Mouse (Mus musculus) kidney, postnatal 25 days (tissue): ENCODE measurements around the gene Rpl29.

ENCODE experiments used
- DNase-seq, 2 experiments: peaks; one replicate each; pipeline ENCODE4 v3.0.0; 2021; ENCODE audit warnings: mixed read lengths in 2 of 2

Gene Rpl29

DNA sequence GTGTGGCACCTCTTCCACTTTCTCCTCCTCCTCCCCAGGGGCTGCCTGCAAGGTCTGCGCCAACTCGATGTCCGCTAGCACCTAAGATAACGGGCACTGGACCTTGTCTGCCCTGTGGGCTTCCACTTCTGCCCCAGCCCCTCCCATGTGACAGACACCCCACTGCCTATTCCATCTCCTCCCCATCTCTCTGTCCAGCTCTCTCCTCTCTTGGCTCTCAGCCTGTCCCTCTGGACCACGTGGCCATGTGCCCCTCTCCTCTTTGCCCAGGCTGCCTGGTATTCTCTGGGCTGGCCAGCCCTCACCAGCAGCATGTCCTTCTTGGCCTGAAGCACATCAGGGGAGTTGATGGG is 44.5 kb downstream of the Rpl29 start:
- DNase-seq = no peak

DNA sequence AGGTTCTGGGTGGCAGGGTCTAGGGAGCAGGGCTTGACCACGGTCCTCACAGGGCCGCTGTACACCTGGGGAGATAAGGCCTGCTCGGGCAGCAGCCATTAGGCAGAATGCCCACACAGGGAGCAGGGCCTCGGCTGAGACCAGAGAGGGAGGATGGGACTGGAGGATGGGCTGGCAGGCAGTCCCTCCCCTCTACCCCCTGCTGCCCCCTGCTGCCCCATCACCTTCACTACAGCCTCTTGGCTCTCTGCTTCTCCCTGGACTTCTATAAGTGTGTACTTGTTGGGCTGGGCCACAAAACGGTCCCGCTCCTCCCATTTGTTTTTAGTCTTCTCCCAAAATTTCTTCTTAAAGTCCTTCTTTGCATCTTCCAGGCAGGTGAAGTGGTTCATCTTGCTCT is 45.2 kb downstream of the Rpl29 start:
- peak; percentile 70 to 86 for DNase-seq

DNA sequence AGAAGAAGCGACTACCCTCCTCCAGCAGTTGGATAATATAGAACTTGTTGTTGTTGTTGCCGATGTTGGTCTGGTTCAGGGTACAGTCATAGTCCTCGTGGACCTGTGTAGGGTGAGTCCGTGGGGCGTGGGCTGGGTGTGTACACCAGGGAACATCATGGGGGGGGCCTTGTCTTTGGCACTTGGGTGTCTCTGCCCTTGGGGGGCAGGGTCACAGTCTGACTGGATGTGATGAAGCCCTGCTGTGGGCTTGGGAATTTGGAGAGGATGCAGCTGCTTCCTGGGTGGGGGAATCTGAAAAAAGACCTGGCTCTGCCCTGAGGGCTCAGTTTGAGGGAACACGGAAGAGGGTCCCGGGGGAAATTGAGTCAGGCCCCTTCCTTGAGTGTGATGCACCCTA is 45.8 kb downstream of the Rpl29 start:
- DNase-seq = peak in 1 of 2 experiments; percentile 70

DNA sequence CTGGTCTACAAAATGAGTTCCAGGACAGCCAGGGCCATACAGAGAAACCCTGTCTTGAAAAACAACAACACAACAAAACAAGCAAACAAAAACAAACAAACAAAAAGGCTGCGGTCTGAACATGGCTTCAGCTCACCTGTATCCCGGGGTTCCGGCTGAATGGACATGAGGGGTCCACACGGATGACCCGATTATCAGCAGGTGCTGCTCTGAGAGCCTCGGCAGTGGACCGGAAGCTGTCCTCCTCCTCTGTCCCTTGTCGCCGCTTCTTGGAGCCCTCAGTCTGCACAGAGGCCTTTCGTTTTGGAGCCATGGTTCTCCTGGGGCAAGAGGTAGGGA is 46.4 kb downstream of the Rpl29 start, which contains the start of gene Rrp9:
Gene Rrp9, plus strand, starts transcription at position 301 of the 339 bp plus-strand sequence.
- peak in 1 of 2 experiments; percentile 45 for DNase-seq

DNA sequence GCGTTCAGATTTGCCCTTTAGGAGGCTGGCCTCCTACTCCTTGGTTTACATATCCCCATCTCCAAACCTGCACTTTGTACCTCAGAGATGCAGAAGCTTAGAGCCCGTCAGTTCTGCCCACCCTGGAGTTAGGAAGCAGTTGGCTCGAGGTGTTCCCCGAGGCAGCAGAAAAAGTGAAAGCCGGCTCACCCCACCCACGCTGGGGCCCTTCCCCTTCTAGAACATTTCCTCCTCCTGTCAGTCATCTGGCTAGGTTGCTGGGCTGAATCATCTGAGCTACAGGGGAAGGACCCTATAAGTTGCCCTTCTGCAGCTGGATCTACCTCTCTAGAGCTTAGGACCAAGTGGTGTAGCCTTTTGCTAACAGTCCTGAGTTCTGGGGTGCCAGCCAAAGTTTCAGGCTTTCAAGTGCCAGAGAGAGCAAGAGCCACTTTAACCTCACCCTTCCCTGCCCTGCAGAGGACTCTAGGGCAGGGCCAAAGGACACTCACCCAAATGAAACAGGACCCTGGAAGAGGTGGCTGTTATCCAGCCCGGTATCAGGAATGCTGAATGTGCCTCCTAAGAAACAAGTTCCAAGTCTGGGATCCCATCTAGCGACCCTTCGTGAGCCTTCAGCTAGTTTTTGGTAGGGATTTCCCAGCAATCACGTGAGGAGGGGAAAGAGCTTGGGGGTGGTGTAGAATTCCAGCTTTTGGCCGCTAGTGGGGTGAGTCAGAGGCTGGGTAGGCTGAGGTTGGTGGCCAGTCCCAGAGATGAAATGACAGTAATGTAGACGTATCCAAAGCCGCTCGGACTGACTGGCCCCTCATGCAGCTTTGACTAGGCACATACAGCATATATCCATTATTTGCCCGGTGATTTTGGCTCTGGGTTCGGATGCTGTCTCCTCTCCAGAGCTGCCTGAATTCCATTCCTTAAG is 47.0 kb downstream of the Rpl29 start:
- DNase-seq = peak; percentile 66 to 77

DNA sequence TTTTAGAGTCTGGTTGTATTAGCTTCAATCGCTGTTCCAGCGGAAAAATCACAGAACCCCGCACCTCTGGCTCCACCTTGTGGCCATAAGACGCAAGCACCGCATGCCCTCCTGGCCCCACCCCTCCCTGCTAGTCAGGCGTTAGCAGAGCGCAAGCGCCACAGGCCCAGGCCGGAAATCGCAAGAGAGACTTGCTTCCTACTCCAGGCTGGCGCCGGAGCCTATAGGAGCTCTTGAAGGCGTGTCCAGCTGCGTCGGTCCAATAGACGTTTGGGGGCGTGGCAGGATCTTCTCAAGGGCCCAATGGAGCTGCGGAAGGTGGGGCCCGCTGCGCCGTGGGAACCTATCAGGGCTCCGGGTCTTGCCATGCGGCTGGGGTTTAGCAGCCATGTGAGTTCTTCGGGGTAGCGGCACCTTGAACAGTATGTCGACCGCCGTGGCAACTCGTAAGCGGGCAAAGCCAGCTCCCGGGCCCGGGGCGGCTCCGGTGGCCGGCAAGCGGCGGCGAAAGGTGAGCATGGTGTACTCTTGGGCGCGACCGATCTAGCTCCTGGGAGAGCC is 47.8 kb downstream of the Rpl29 start, which contains the start of gene Parp3:
Gene Parp3, minus strand, starts transcription at position 26 of the 561 bp plus-strand sequence.
- DNase-seq = peak; percentile 100

DNA sequence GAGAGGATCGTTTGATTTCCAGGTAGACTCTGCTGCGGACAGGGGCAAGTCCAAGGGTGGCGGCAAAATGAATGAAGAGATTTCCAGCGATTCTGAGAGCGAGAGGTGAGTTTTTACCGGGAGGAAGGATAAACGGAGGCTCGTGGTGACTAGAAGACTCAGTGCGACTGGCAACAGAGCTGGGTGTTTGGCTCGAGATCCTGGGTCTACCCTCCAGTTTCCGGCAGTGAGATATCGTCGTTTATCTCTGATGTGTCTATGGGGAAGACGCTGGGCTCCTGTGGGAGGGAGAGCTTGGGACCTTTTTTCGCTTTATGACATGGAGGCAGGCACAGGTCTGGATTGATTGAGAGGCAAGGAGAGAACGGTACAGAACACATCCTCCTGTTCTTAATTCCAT is 48.4 kb downstream of the Rpl29 start:
- DNase-seq = no peak

DNA sequence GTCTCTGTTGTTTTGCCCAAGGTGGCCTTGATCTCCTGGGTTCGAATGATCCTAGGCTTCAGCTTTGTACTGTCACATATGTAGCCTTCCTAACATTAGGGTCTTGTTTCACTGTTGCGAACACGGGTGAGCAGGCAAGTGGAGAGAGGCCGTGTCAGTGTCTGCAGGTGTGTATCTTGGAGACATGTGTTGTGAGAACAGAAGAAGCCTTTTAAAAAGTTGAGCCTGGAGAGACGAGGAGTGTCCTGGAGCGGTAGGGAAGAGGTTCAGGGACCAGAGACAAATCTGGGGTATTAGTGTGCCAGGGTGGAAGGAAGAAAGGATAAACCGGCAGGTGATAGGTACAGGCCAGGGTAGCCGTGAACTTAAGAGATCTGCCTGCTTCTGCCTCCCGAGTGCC is 48.8 kb downstream of the Rpl29 start:
- DNase-seq = peak in 1 of 2 experiments; percentile 22

DNA sequence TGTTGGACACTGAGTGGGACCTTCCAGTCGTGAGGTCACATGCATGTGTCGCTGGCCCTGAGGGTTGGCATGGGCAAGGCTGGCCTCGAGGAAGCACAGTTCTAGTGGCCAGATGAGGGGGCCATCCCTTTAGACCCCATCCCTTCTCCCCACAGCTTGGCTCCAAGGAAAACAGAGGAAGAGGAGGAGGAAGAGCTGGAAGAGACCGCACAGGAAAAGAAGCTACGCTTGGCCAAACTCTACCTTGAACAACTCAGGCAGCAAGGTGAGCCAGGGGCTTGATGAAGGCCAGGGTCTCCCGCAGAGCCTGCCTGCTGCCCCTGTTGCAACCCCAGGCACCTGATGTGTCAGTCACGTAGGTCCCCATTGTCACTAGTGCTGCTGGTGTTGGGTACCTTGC is 51.3 kb downstream of the Rpl29 start:
- peak in 1 of 2 experiments; percentile 24 for DNase-seq

DNA sequence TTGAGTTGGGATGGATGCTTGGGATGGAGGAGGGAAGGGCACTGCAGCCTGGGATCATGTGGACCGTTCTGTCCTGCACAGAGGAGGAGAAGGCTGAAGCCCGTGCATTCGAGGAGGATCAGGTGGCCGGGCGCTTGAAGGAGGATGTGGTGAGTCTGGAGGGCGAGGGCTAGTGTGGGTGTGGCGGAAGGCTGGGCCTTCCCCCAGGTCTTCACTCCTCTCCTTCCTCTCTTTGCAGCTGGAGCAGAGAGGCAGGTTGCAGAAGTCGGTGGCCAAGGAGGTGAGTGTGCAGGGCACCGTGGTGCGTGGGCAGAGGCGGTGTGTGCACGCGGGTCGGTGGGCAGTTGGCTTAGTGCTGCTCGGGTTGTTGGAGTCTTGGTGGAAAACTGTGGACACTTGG is 51.8 kb downstream of the Rpl29 start:
- peak in 1 of 2 experiments; percentile 33 for DNase-seq
